Mouse (Mus musculus) hindbrain, embryonic 11.5 days (tissue): Measurements from ENCODE around the gene Cntrl. TPM values are rescaled to one million over a fixed set of nuclear protein-coding genes. Genes with fewer than 3 reads are reported as not detected.

Experiments used
- ATAC-seq: fragments of 200-750 bp; cut with Nextera tagmentation; 2 replicates; pipeline ENCODE4 v1.8.0; 2017; ENCODE audit warnings: mild to moderate bottlenecking, moderate TSS enrichment, moderate library complexity; ENCODE audit not compliant: low FRiP score
- DNase-seq: peaks from one replicate; pipeline ENCODE4 v3.0.0-alpha.2; 2015; ENCODE audit warnings: low spot score
- H3K27ac ChIP-seq: fragments of 300-500 bp; sonication (generic); 2 replicates; pipeline ENCODE4 v1.5.1; 2014; ENCODE audit warnings: mild to moderate bottlenecking, low read depth, low read length
- H3K27me3 ChIP-seq: fragments of 300-500 bp; sonication (generic); 2 replicates; pipeline ENCODE4 v1.6.1; 2014; ENCODE audit warnings: mild to moderate bottlenecking, low read length, moderate library complexity, mixed read lengths; ENCODE audit not compliant: control insufficient read depth, insufficient read depth
- H3K36me3 ChIP-seq: fragments of 300-500 bp; sonication (generic); 2 replicates; pipeline ENCODE4 v1.6.1; 2014; ENCODE audit warnings: mild to moderate bottlenecking, low read length, moderate library complexity, mixed read lengths; ENCODE audit not compliant: control insufficient read depth, insufficient read depth
- H3K4me1 ChIP-seq: fragments of 300-500 bp; sonication (generic); replicated peaks from 2 replicates; pipeline ENCODE4 v1.6.1; 2014; ENCODE audit warnings: low read length, mixed read lengths; ENCODE audit not compliant: control insufficient read depth, insufficient read depth
- H3K4me2 ChIP-seq: fragments of 300-500 bp; sonication (generic); replicated peaks from 2 replicates; pipeline ENCODE4 v1.6.1; 2014; ENCODE audit warnings: mild to moderate bottlenecking, low read depth, low read length
- H3K4me3 ChIP-seq: fragments of 300-500 bp; sonication (generic); 2 replicates; pipeline ENCODE4 v1.5.1; 2014; ENCODE audit warnings: low read depth, low read length
- H3K9ac ChIP-seq: fragments of 300-500 bp; sonication (generic); 2 replicates; pipeline ENCODE4 v1.6.1; 2014; ENCODE audit warnings: low read depth, low read length
- H3K9me3 ChIP-seq: fragments of 300-500 bp; sonication (generic); 2 replicates; pipeline ENCODE4 v1.6.1; 2016; ENCODE audit warnings: low read length; ENCODE audit not compliant: control insufficient read depth
- WGBS: fragments of 180-500 bp; shearing (Covaris S2); extraction: QIAGEN DNeasy Blood & Tissue Kit; methylation state at CpG from one replicate; pipeline ENCODE4 v1.1.7; 2014; 5-methylcytosine and 5-hydroxymethylcytosine counted together
- polyA plus RNA-seq: library from polyadenylated mRNA; unstranded; fragments of >200 nt; fragmentation: Nextera tagmentation; extraction: Ambion mirVana; gene quantifications from 2 replicates; pipeline ENCODE4 v1.2.1, GENCODE M21; 2014

Cntrl gene
- polyA plus RNA-seq, 1 experiment from 2014 or later: 38.6 TPM

- no peak overlapping the region for H3K9ac ChIP-seq
- no peaks in the 10 kb centered on the region for H3K9me3 ChIP-seq
- H3K27ac ChIP-seq: no peak overlapping the region
- ATAC-seq: no peak
- no peak overlapping the region for H3K4me3 ChIP-seq
- WGBS: 94% methylated on average over 6 of the region's 6 CpGs
- no peak for DNase-seq
- no peak overlapping the region for H3K4me2 ChIP-seq
- 0 out of 2 replicates have a peak, but pooled peaks cover 3% of the 10 kb centered on the region for H3K36me3 ChIP-seq
- peaks cover 3% of the 10 kb centered on the region; the same call in 1 of the 2 replicates for H3K4me1 ChIP-seq
- H3K27me3 ChIP-seq: no peaks in the 10 kb centered on the region
These were observed 86.6 kb downstream of the Cntrl start for GRCm38 (mm10) chr2:35195626-35196544.

GRCm38 (mm10) chr2:35199541-35199940 is 90.2 kb downstream of the Cntrl start:
- Histone ChIP-seq H3K9me3 (no peaks in the 10 kb centered on the region), H3K36me3 (0 out of 2 replicates have a peak, but pooled peaks cover 3% of the 10 kb centered on the region), H3K9ac (peak overlapping the region; percentile 100), H3K4me3 (peak overlapping the region; percentile 100), H3K27ac (no peak overlapping the region), H3K4me1 (peaks cover 3% of the 10 kb centered on the region; the same call in 1 of the 2 replicates), H3K27me3 (no peaks in the 10 kb centered on the region), H3K4me2 (peak overlapping the region; percentile 76)
- WGBS: 28% methylated on average over 5 of the region's 5 CpGs
- DNase-seq (no peak), ATAC-seq (no peak)

GRCm38 (mm10) chr2:35199971-35200897 is 90.9 kb downstream of the Cntrl start:
- H3K27ac ChIP-seq: peak overlapping the region; percentile 98
- H3K4me2 ChIP-seq: peak overlapping the region; percentile 76
- peak overlapping the region; percentile 100 for H3K4me3 ChIP-seq
- under 1% methylated on average over 75 of the region's 90 CpGs for WGBS
- H3K9me3 ChIP-seq: no peaks in the 10 kb centered on the region
- DNase-seq (peak; percentile 53), ATAC-seq (peak; percentile 81)
- H3K4me1 ChIP-seq: peaks cover 3% of the 10 kb centered on the region; the same call in 1 of the 2 replicates
- H3K9ac ChIP-seq: peak overlapping the region; percentile 100
- no peaks in the 10 kb centered on the region for H3K27me3 ChIP-seq
- H3K36me3 ChIP-seq: 0 out of 2 replicates have a peak, but pooled peaks cover 3% of the 10 kb centered on the region

- Histone ChIP-seq H3K9ac (peak within 1 kb of the TSS; percentile 100), H3K4me3 (peak within 1 kb of the TSS; percentile 100), H3K27ac (peak within 1 kb of the TSS; percentile 98), H3K4me1 (peaks cover 3% of the 10 kb centered on the region; the same call in 1 of the 2 replicates), H3K27me3 (no peaks in the 10 kb centered on the region), H3K36me3 (0 out of 2 replicates have a peak, but pooled peaks cover 3% of the 10 kb centered on the region), H3K9me3 (no peaks in the 10 kb centered on the region), H3K4me2 (peak within 1 kb of the TSS; percentile 76)
- ATAC-seq: peak; percentile 98
- DNase-seq: peak; percentile 100
- under 1% methylated on average over 47 of the region's 47 CpGs for WGBS
These were observed 91.8 kb downstream of the Cntrl start, which contains the start of gene Rab14 for GRCm38 (mm10) chr2:35200898-35201668. Gene Rab14 (minus strand): TSS chr2:35201120.

GRCm38 (mm10) chr2:35203729-35204128 is 94.4 kb downstream of the Cntrl start:
- H3K9me3 ChIP-seq: no peaks in the 10 kb centered on the region
- no peak overlapping the region for H3K9ac ChIP-seq
- no peak overlapping the region for H3K4me2 ChIP-seq
- DNase-seq: no peak
- no peaks in the 10 kb centered on the region for H3K36me3 ChIP-seq
- ATAC-seq: no peak
- no peak overlapping the region for H3K4me3 ChIP-seq
- H3K27me3 ChIP-seq: no peaks in the 10 kb centered on the region
- peaks cover 3% of the 10 kb centered on the region; the same call in 1 of the 2 replicates for H3K4me1 ChIP-seq
- H3K27ac ChIP-seq: no peak overlapping the region

GRCm38 (mm10) chr2:35206761-35207160 is 97.5 kb downstream of the Cntrl start:
- H3K9me3 ChIP-seq: no peaks in the 10 kb centered on the region
- H3K4me3 ChIP-seq: no peak overlapping the region
- H3K4me1 ChIP-seq: no peaks in the 10 kb centered on the region
- no peak overlapping the region for H3K4me2 ChIP-seq
- H3K36me3 ChIP-seq: no peaks in the 10 kb centered on the region
- no peak for DNase-seq
- ATAC-seq: no peak
- no peak overlapping the region for H3K27ac ChIP-seq
- WGBS: 88% methylated on average over 3 of the region's 3 CpGs
- H3K27me3 ChIP-seq: no peaks in the 10 kb centered on the region
- no peak overlapping the region for H3K9ac ChIP-seq

- Histone ChIP-seq H3K9ac (no peak overlapping the region), H3K27me3 (no peaks in the 10 kb centered on the region), H3K27ac (no peak overlapping the region), H3K4me1 (no peaks in the 10 kb centered on the region), H3K4me3 (no peak overlapping the region), H3K9me3 (no peaks in the 10 kb centered on the region), H3K4me2 (no peak overlapping the region), H3K36me3 (no peaks in the 10 kb centered on the region)
- WGBS: 89% methylated on average over 3 of the region's 3 CpGs
- ATAC-seq (no peak), DNase-seq (no peak)
These were observed 98.8 kb downstream of the Cntrl start for GRCm38 (mm10) chr2:35208054-35208453.
